8 mouse cellular contexts compared by ENCODE assay signal in genomic region chr6:31518338-31518698, GRCm38 (mm10). TPM values are rescaled to one million over a fixed set of nuclear protein-coding genes. Genes with fewer than 3 reads are reported as not detected.
DNase-seq lines count a peak whose midpoint lies in the region; ATAC-seq and TF ChIP-seq lines count a peak whose summit lies in the region.
"Had no signal": no experiment of that assay in that cellular context is flagged by ENCODE, and none has a peak within 500 bp of the region (broad histone marks: within the 10 kb centered on the region; RNA-seq: fewer than 3 reads in every experiment).

No protein-coding gene starts in this region.

- intact Hi-C loops in gastrocnemius, postnatal 36 days (cut with DNase I) = no loop called here

- no peaks in the 10 kb centered on the region for H3K79me3 ChIP-seq in C2C12 (ENCODE audit: low read depth)

- H3K9ac ChIP-seq in liver, postnatal 0 days (replicated peaks) = no peak overlapping the region
- H3K9ac ChIP-seq: limb, embryonic 13.5 days had no signal

- peak; percentile 62 for ATAC-seq in liver, postnatal 0 days
- ATAC-seq in erythroblast, adult 5-6 weeks (replicated peaks; ENCODE audit: low FRiP score, poor library complexity, severe bottlenecking) = no peak; the same call in 1 of the 2 replicates

- H3K4me1 ChIP-seq in heart, embryonic 10.5 days = peaks cover 12% of the 10 kb centered on the region; the same call in 1 of the 2 replicates
- H3K4me1 ChIP-seq in liver, postnatal 0 days (ENCODE audit: insufficient read depth) = peaks cover 23% of the 10 kb centered on the region

- H3K27me3 ChIP-seq in C2C12 (ENCODE audit: control insufficient read depth, insufficient read depth, insufficient read length) = no peaks in the 10 kb centered on the region
- H3K27me3 ChIP-seq in heart, embryonic 10.5 days (ENCODE audit: insufficient read depth, poor library complexity, severe bottlenecking) = no peaks in the 10 kb centered on the region
- H3K27me3 ChIP-seq in liver, postnatal 0 days (ENCODE audit: insufficient read depth, low read length) = no peaks in the 10 kb centered on the region
- H3K27me3 ChIP-seq: limb, embryonic 13.5 days had no signal

- DNase-seq in 3T3-L1 (ENCODE audit: low read depth, low spot score) = peak; percentile 97
- DNase-seq in heart, embryonic 10.5 days (ENCODE audit: low spot score) = peak; percentile 63
- DNase-seq in liver, postnatal 0 days = no peak
- DNase-seq in urinary bladder, adult 2 months (ENCODE audit: low spot score) = no peak
- DNase-seq in gastrocnemius, postnatal 36 days = no peak

- H3K4me2 ChIP-seq in liver, postnatal 0 days (ENCODE audit: low read depth, low read length) = no peak overlapping the region
- H3K4me2 ChIP-seq: limb, embryonic 13.5 days had no signal

- no peaks in the 10 kb centered on the region for H3K36me3 ChIP-seq in C2C12 (ENCODE audit: control insufficient read depth, insufficient read depth)
- H3K36me3 ChIP-seq in heart, embryonic 10.5 days = peaks cover 28% of the 10 kb centered on the region
- peaks cover 7% of the 10 kb centered on the region for H3K36me3 ChIP-seq in liver, postnatal 0 days (replicated peaks; ENCODE audit: insufficient read depth, low read length)

- no peaks in the 10 kb centered on the region for H3K9me3 ChIP-seq in heart, embryonic 10.5 days
- no peaks in the 10 kb centered on the region for H3K9me3 ChIP-seq in liver, postnatal 0 days (ENCODE audit: low read length)
- H3K9me3 ChIP-seq: limb, embryonic 13.5 days had no signal

- H3K27ac ChIP-seq in heart, embryonic 10.5 days = no peak overlapping the region
- peak overlapping the region; percentile 64 for H3K27ac ChIP-seq in liver, postnatal 0 days (ENCODE audit: low read depth)
- H3K27ac ChIP-seq: limb, embryonic 13.5 days had no signal

- no peaks in the 10 kb centered on the region for H3K79me2 ChIP-seq in C2C12 (ENCODE audit: control insufficient read depth, insufficient read depth)

- 67% methylated on average over 2 of the region's 2 CpGs for WGBS in heart, embryonic 10.5 days
- WGBS in liver, postnatal 0 days (ENCODE audit: insufficient replicate concordance) = 23% methylated on average over 2 of the region's 2 CpGs

- no peak overlapping the region for H3K4me3 ChIP-seq in C2C12 (ENCODE audit: insufficient read depth, poor library complexity, severe bottlenecking)
- no peak overlapping the region for H3K4me3 ChIP-seq in heart, embryonic 10.5 days
- H3K4me3 ChIP-seq in liver, postnatal 0 days (ENCODE audit: low read depth, low read length) = no peak overlapping the region
- H3K4me3 ChIP-seq: limb, embryonic 13.5 days had no signal

- H3ac ChIP-seq in C2C12 (ENCODE audit: control insufficient read depth, insufficient read length, low read depth) = no peak overlapping the region

- peak; percentile 17; the same call in 1 of the 2 replicates for TF ChIP-seq EP300 in liver, postnatal 0 days (IDR thresholded peaks at IDR 0.05; ENCODE audit: low read depth)

- no peak for TF ChIP-seq CTCF in C2C12 (IDR thresholded peaks at IDR 0.05; ENCODE audit: control insufficient read depth, insufficient read depth, insufficient read length)
- no peak for TF ChIP-seq CTCF in liver, postnatal 0 days (IDR thresholded peaks at IDR 0.05; ENCODE audit: low read depth)

TF ChIP-seq in C2C12, 6 proteins besides CTCF, POLR2A, EP300 and RAD21:
- TF ChIP-seq MYOG (IDR thresholded peaks at IDR 0.05; ENCODE audit: control insufficient read depth, extremely low read depth, insufficient read length) (no peak), FOSL1 (IDR thresholded peaks at IDR 0.05; ENCODE audit: insufficient read depth, low read length, poor library complexity, severe bottlenecking) (peak; percentile 69), MYOD1 (IDR thresholded peaks at IDR 0.05; ENCODE audit: control insufficient read depth, insufficient read length, low read depth) (peak; percentile 17), CEBPB (IDR thresholded peaks at IDR 0.05; ENCODE audit: low read depth) (no peak), USF1 (IDR thresholded peaks at IDR 0.05; ENCODE audit: low read depth) (no peak), MAX (IDR thresholded peaks at IDR 0.05) (peak; percentile 71)

RNA-seq across cellular contexts. Expression of gene Podxl, which starts 45.5 kb away (rescaled TPM):
- 4.8 TPM for polyA plus RNA-seq in C2C12 (2012; fragmentation: generic; extraction: Trizol)
- 47.6 and 62.0 TPM in 2 replicates for polyA plus RNA-seq in heart, embryonic 10.5 days (2016; fragmentation: Nextera tagmentation; extraction: Ambion mirVana)
- 1.5 and 2.8 TPM in 2 replicates for polyA plus RNA-seq in liver, postnatal 0 days (2015; fragmentation: Nextera tagmentation; extraction: Ambion mirVana)
- not detected in 2 replicates for total RNA-seq in erythroblast, adult 5-6 weeks (2015; ENCODE audit: low replicate concordance)
- total RNA-seq in erythroblast, adult 5-6 weeks (2017; ENCODE audit: low replicate concordance) = not detected in 2 replicates
- 23.1 and 32.5 TPM in 2 replicates for polyA plus RNA-seq in urinary bladder, adult 2 months (2012; rRNA removed)
- 10 to 100 TPM; 15.7 to 20.8 TPM for total RNA-seq in gastrocnemius, postnatal 36 days (2021)

Comparison
In these comparisons a context has a peak if more than half of its experiments do, and no peak if none do; other contexts are left out.
1. DNase-seq: peak in 3T3-L1 (single experiment) and heart, embryonic 10.5 days (single experiment); none in liver, postnatal 0 days (single experiment), urinary bladder, adult 2 months (single experiment) and gastrocnemius, postnatal 36 days (0 of 2).